ENCODE assay signal across 17 mouse cellular contexts in genomic region chr9:50395543-50395942, GRCm38 (mm10).
"Had no signal": no experiment of that assay in that cellular context is flagged by ENCODE, and none has a peak within 500 bp of the region (broad histone marks: within the 10 kb centered on the region; RNA-seq: fewer than 3 reads in every experiment).

No protein-coding gene starts in this region.

- H3K27me3 ChIP-seq: liver, embryonic 13.5 days; liver, embryonic 15.5 days; lung, embryonic 15.5 days; megakaryocyte, embryonic 14.5 days; midbrain, embryonic 13.5 days; midbrain, embryonic 15.5 days; neural tube, embryonic 12.5 days had no signal

- H3K4me2 ChIP-seq: liver, embryonic 11.5 days; liver, embryonic 13.5 days; liver, embryonic 15.5 days; lung, embryonic 15.5 days; midbrain, embryonic 11.5 days; midbrain, embryonic 13.5 days; midbrain, embryonic 15.5 days; neural tube, embryonic 12.5 days had no signal

- H3K27ac ChIP-seq: liver, embryonic 13.5 days; liver, embryonic 15.5 days; lung, embryonic 15.5 days; macrophage; midbrain, embryonic 13.5 days; midbrain, embryonic 15.5 days; neural tube, embryonic 12.5 days had no signal

- ATAC-seq: midbrain, embryonic 13.5 days; midbrain, embryonic 15.5 days had no signal

- H3K9ac ChIP-seq: liver, embryonic 13.5 days; liver, embryonic 15.5 days; liver, postnatal 0 days; lung, embryonic 15.5 days; midbrain, embryonic 13.5 days; midbrain, embryonic 15.5 days; neural tube, embryonic 12.5 days had no signal

- DNase-seq: liver, embryonic 13.5 days; right cerebral cortex, postnatal 25 days; right cerebral cortex, postnatal 4 days; spleen, adult 18-20 months; thymus, adult 18-20 months; thymus, postnatal 14 days; thymus, postnatal 36 days had no signal

- H3K36me3 ChIP-seq: liver, embryonic 13.5 days; liver, embryonic 15.5 days; lung, embryonic 15.5 days; midbrain, embryonic 13.5 days; midbrain, embryonic 15.5 days; neural tube, embryonic 12.5 days had no signal

- H3K4me3 ChIP-seq: liver, embryonic 13.5 days; liver, embryonic 15.5 days; lung, embryonic 15.5 days; megakaryocyte, embryonic 14.5 days; midbrain, embryonic 13.5 days; midbrain, embryonic 15.5 days; neural tube, embryonic 12.5 days had no signal

- H3K9me3 ChIP-seq: liver, embryonic 13.5 days; liver, embryonic 15.5 days; lung, embryonic 15.5 days; midbrain, embryonic 13.5 days; midbrain, embryonic 15.5 days; neural tube, embryonic 12.5 days had no signal

- H3K4me1 ChIP-seq: liver, embryonic 13.5 days; liver, embryonic 15.5 days; megakaryocyte, embryonic 14.5 days; midbrain, embryonic 13.5 days; midbrain, embryonic 15.5 days; neural tube, embryonic 12.5 days had no signal
